In genomic region chr5:134560071-134560449, GRCm38 (mm10) we compare ENCODE assay signal across 29 mouse cellular contexts. TPM values are rescaled to one million over a fixed set of nuclear protein-coding genes. Genes with fewer than 3 reads are reported as not detected.
DNase-seq lines count a peak whose midpoint lies in the region; ATAC-seq and TF ChIP-seq lines count a peak whose summit lies in the region.
"Had no signal": no experiment of that assay in that cellular context is flagged by ENCODE, and none has a peak within 500 bp of the region (broad histone marks: within the 10 kb centered on the region; RNA-seq: fewer than 3 reads in every experiment).

Gene Syna, minus strand, starts transcription at chr5:134560171.

- H3K4me2 ChIP-seq in intestine, embryonic 15.5 days (replicated peaks), result no peak within 1 kb of the TSS
- no peak within 1 kb of the TSS for H3K4me2 ChIP-seq in intestine, postnatal 0 days (replicated peaks; ENCODE audit: low read depth)
- H3K4me2 ChIP-seq: embryonic facial prominence, embryonic 13.5 days; embryonic facial prominence, embryonic 15.5 days; forebrain, embryonic 12.5 days had no signal

- TF ChIP-seq CTCF in intestine, postnatal 0 days (IDR thresholded peaks at IDR 0.05; ENCODE audit: low read depth), result no peak
- TF ChIP-seq CTCF in E14TG2a.4 (conservative IDR thresholded peaks at IDR 0.05; ENCODE audit: low read length), result no peak
- no peak for TF ChIP-seq CTCF in small intestine, adult 2 months (IDR thresholded peaks at IDR 0.05; ENCODE audit: extremely low read depth, insufficient read length, insufficient replicate concordance, low read depth, low read length)

- no peaks in the 10 kb centered on the region for H3K9me3 ChIP-seq in intestine, embryonic 15.5 days
- H3K9me3 ChIP-seq in intestine, postnatal 0 days (ENCODE audit: control insufficient read depth), result no peaks in the 10 kb centered on the region
- no peaks in the 10 kb centered on the region for H3K9me3 ChIP-seq in E14TG2a.4 (ENCODE audit: low read length)
- H3K9me3 ChIP-seq: embryonic facial prominence, embryonic 13.5 days; embryonic facial prominence, embryonic 15.5 days; forebrain, embryonic 10.5 days; forebrain, embryonic 12.5 days had no signal

- WGBS in intestine, embryonic 15.5 days, result 88% methylated on average over 7 of the region's 7 CpGs
- 85% methylated on average over 7 of the region's 7 CpGs for WGBS in intestine, postnatal 0 days
- 86% methylated on average over 7 of the region's 7 CpGs for WGBS in small intestine, adult 2 months

- 0 out of 2 replicates have a peak, but pooled peaks have one; percentile 18 for ATAC-seq in intestine, embryonic 15.5 days
- no peak for ATAC-seq in intestine, postnatal 0 days
- ATAC-seq: activated CD4-positive, CD25-positive, alpha-beta regulatory T cell, adult 4 months; CD4-positive, CD25-positive, alpha-beta regulatory T cell, adult 4 months; forebrain, embryonic 14.5 days; forebrain, embryonic 16.5 days; Patski had no signal

- H3K27ac ChIP-seq in intestine, embryonic 15.5 days, result no peak within 1 kb of the TSS
- no peak within 1 kb of the TSS for H3K27ac ChIP-seq in intestine, postnatal 0 days (ENCODE audit: low read depth, low read length)
- peak within 1 kb of the TSS; percentile 26; the same call in 1 of the 2 replicates for H3K27ac ChIP-seq in small intestine, adult 2 months (ENCODE audit: insufficient read depth, low read depth, low read length)
- H3K27ac ChIP-seq: embryonic facial prominence, embryonic 13.5 days; embryonic facial prominence, embryonic 15.5 days; forebrain, embryonic 10.5 days; forebrain, embryonic 12.5 days had no signal

- H3K9ac ChIP-seq in intestine, embryonic 15.5 days, result no peak within 1 kb of the TSS
- H3K9ac ChIP-seq in intestine, postnatal 0 days (ENCODE audit: low read depth, low read length), result no peak within 1 kb of the TSS
- H3K9ac ChIP-seq: embryonic facial prominence, embryonic 13.5 days; embryonic facial prominence, embryonic 15.5 days; forebrain, embryonic 12.5 days had no signal

- no peak within 1 kb of the TSS for H3K4me3 ChIP-seq in intestine, embryonic 15.5 days (replicated peaks)
- H3K4me3 ChIP-seq in intestine, postnatal 0 days (ENCODE audit: low read depth, low read length), result no peak within 1 kb of the TSS
- peak within 1 kb of the TSS; percentile 41 for H3K4me3 ChIP-seq in E14TG2a.4 (replicated peaks; ENCODE audit: low read length)
- H3K4me3 ChIP-seq in small intestine, adult 2 months (ENCODE audit: low read depth, low read length), result no peak within 1 kb of the TSS
- H3K4me3 ChIP-seq: embryonic facial prominence, embryonic 13.5 days; embryonic facial prominence, embryonic 15.5 days; erythroblast, embryonic 14.5 days; forebrain, embryonic 10.5 days; forebrain, embryonic 12.5 days had no signal

- TF ChIP-seq POLR2A in small intestine, adult 2 months (IDR thresholded peaks at IDR 0.05; ENCODE audit: low read depth, low read length), result no peak

- H3K4me1 ChIP-seq in intestine, embryonic 15.5 days (replicated peaks), result peaks cover 8% of the 10 kb centered on the region
- no peaks in the 10 kb centered on the region; the same call in 1 of the 2 replicates for H3K4me1 ChIP-seq in intestine, postnatal 0 days (replicated peaks; ENCODE audit: control insufficient read depth, insufficient read depth, low read length)
- H3K4me1 ChIP-seq in E14TG2a.4 (replicated peaks; ENCODE audit: low read depth, low read length), result peaks cover 62% of the 10 kb centered on the region
- H3K4me1 ChIP-seq in small intestine, adult 2 months (ENCODE audit: control insufficient read depth, insufficient read depth, insufficient read length, low read length), result peaks cover 21% of the 10 kb centered on the region

- no peaks in the 10 kb centered on the region for H3K36me3 ChIP-seq in intestine, embryonic 15.5 days
- H3K36me3 ChIP-seq in intestine, postnatal 0 days (ENCODE audit: control insufficient read depth, insufficient read depth), result no peaks in the 10 kb centered on the region
- H3K36me3 ChIP-seq in E14TG2a.4 (ENCODE audit: insufficient read depth, low read length), result no peaks in the 10 kb centered on the region
- no peaks in the 10 kb centered on the region for H3K36me3 ChIP-seq in small intestine, adult 2 months (ENCODE audit: control insufficient read depth, insufficient read depth, low read length)
- H3K36me3 ChIP-seq: embryonic facial prominence, embryonic 13.5 days; embryonic facial prominence, embryonic 15.5 days; forebrain, embryonic 10.5 days; forebrain, embryonic 12.5 days had no signal

- H3K27me3 ChIP-seq in intestine, embryonic 15.5 days (replicated peaks), result no peaks in the 10 kb centered on the region
- H3K27me3 ChIP-seq in intestine, postnatal 0 days (replicated peaks; ENCODE audit: control insufficient read depth, insufficient read depth, low read length), result no peaks in the 10 kb centered on the region
- peaks cover 20% of the 10 kb centered on the region for H3K27me3 ChIP-seq in E14TG2a.4 (ENCODE audit: insufficient read depth, low read length)
- no peaks in the 10 kb centered on the region for H3K27me3 ChIP-seq in small intestine, adult 2 months (ENCODE audit: control insufficient read depth, insufficient read depth, low read length)
- H3K27me3 ChIP-seq: CH12.LX; embryonic facial prominence, embryonic 13.5 days; embryonic facial prominence, embryonic 15.5 days; forebrain, embryonic 12.5 days; Patski had no signal

- DNase-seq in heart, adult 18-20 months, result no peak
- DNase-seq: adrenal gland, adult 8-10 months; adrenal gland, postnatal 14 days; B cell, adult 2 months; cerebellum, adult 11 months; cerebellum, adult 18-20 months; cerebellum, adult 8-10 months; cerebellum, adult 9-11 months; cerebellum, postnatal 14 days; cerebellum, postnatal 36 days; embryo, embryonic 11 days had no signal

RNA-seq across cellular contexts. Expression of gene Syna, which starts in this region (rescaled TPM):
- 0.06 and 0.10 TPM in 2 replicates for polyA plus RNA-seq in intestine, embryonic 15.5 days (2015; fragmentation: Nextera tagmentation; extraction: Ambion mirVana)
- polyA plus RNA-seq in intestine, postnatal 0 days (2015; fragmentation: Nextera tagmentation; extraction: Ambion mirVana), result 0.13 and 0.25 TPM in 2 replicates
- polyA plus RNA-seq in small intestine, adult 2 months (2012; rRNA removed), result 1.6 and 3.1 TPM in 2 replicates
- total RNA-seq in heart, adult 18-20 months (2021), result not detected
- total RNA-seq: adrenal gland, adult 18-20 months; adrenal gland, adult 8-10 months; adrenal gland, postnatal 14 days; common myeloid progenitor, adult 5-6 weeks had no signal
- polyA plus RNA-seq: embryonic facial prominence, embryonic 11.5 days; erythroblast, embryonic 14.5 days; forebrain, embryonic 10.5 days had no signal

Comparison
In these comparisons a context has a peak if more than half of its experiments do, and no peak if none do; other contexts are left out.
1. Peak in ATAC-seq in intestine, embryonic 15.5 days; RNA of the gene not detected or under 1 TPM.